Mouse (Mus musculus) liver, embryonic 18 days (tissue): ENCODE measurements around the gene Hoxb8. TPM values are rescaled to one million over a fixed set of nuclear protein-coding genes. Genes with fewer than 3 reads are reported as not detected.

ENCODE experiments used
- polyA plus RNA-seq: library from polyadenylated mRNA; depleted of rRNA; stranded (reverse); fragments of >200 nt; gene quantifications from 2 replicates; pipeline ENCODE4 v1.2.3, GENCODE M21; 2012; rRNA removed

Hoxb8 gene
- 0.04 and 0.05 TPM in 2 replicates for polyA plus RNA-seq

GRCm38 (mm10) chr11:96281855-96282570, at the start of gene Hoxb8:
Hoxb8 (plus strand) TSS chr11:96281905.

DNA sequence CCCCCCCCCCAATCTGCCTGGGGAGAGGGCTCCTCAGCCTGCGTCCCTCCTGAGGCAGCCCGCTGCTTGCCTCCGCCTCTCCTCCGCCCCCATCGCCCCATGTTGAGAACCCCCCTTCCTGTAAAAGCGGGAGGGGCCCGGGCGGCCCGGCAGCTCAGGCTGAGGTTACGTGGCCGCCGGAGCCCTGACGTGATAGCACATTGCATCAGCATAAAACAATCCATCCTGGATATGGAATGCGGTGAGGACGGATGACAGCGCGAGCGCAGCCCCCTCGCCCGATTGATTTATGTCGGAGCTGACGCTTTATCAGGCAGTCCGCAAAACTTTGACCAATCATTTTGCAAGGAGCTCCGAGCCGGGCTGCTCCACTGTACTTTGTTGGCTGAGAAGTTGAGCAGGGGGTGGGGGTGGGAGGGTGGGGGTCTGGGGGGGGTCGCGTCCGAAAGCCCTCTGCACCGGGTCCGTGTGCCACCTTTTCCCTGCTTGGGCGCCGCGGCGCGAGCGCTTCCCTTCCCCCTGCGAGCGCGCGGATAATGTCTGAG, 10.6 kb upstream of the Hoxb8 start, which contains the start of gene Hoxb9:
Gene Hoxb9, plus strand, starts transcription at position 462 of the 545 bp plus-strand sequence.

DNA sequence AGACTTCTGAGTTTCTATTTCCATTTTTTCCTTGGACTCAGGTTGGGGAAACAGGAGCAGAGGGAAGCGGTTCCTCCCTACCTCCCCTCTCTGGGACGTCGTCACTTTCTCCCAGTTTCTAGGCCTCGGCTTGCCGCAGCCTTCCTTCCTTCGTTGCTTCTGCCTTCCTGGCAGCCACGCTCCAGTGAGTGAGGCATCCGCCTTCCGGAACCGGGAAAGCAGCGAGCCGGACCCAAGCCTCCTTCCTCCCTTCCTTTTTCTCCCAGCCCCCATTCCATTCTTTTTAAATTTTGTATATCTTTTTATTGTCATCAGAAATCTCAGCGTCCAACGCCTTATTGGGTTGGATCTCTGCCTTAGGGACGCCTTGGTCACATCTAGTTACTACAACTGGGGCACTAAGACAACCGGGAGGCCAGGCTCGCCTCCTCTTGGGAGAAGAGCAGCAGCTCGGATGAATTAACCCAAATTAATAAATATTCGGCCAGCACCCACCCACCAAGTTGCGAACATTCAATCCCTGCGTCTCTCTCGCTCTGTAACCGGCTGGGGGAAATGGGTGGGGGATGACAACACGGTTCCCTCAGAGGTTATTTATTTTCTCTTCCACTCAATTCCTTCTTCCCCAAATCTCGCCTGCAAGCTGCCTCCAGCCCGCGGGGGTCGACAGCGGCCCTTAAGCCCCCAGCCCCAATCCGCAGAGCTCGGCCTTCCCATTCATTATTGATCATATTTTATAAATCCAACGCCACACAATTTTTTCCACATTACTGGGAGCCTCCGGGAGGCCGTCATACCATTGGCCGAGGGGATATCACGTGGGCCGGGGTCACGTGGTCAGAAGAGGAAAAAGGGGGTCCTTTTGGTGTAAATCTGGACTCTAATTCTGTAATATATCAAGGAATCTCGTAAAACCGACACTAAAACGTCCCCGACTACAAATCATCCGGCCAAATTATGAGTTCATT, 4.3 kb downstream of the Hoxb8 start, which contains the start of gene Hoxb7:
Gene Hoxb7, plus strand, starts transcription at position 853 of the 968 bp plus-strand sequence.

DNA sequence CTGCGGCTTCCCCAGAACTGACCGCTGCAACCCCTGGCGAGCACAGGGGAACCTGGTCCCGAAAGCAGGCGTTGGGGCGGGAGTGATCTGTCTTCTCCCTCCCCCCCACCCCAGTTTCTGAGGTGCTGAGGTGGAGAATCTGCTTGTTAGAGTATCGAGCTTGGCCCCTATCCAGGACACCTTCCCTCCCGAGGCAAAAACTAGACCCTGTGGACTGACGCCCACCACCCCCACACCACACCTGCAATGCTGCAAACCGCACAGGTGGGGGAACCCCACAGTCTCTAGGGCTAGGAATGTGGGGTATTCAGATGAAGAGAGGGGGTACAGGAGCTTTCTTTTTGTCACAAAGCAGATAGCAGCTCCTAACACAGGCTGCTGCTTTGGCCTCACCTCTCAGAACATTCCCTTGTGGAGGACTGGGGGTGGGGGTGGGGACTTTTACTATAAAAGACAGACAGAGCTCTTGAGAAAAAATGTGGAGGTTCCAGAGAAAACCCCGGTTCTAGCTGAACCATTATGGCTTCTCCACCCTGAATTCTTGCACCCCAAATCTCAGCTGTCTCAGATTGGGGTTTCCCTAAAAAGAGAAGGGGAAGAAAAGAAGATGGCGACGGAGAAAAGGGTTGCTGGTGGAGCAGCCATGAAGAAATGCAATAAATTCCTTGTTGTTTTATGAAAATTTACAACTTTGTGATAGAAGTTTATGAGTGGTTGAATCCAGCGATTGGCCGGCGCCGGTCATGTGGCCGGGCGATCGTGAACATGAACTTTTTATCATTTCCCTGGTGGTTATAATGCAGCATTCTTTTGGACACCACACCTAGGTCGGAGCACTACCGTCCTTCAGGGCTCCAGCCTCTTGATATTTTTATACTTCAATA, 10.2 kb downstream of the Hoxb8 start, which contains the start of gene Hoxb6:
Gene Hoxb6, plus strand, starts transcription at position 796 of the 884 bp plus-strand sequence.

GRCm38 (mm10) chr11:96303151-96304099, 21.7 kb downstream of the Hoxb8 start, which contains the start of gene Hoxb5:
Hoxb5 (plus strand) TSS chr11:96303336.

GRCm38 (mm10) chr11:96317608-96318367, 36.1 kb downstream of the Hoxb8 start, which contains the start of gene Hoxb4:
Hoxb4 (plus strand) TSS chr11:96318267.

DNA sequence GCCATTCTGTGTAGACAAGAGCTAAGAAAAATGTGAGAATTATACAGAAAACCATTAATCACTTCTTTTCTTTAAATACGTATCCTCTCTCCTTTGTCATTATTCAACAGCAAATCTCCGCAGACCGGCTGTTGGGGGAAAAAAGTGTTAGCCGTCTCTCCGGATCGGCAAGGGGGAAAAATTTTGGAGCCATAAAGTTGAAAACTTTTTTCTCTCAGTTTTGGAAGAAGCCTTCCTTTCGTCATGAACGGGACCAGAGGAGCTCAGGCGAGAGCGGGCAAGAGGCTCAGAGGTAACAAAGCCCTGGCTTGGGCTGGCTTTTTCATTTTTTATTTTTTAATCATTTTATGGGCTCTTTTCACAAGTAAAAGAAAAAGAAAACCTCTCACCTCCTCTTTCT, 41.4 kb downstream of the Hoxb8 start, which contains the start of gene Hoxb3:
Gene Hoxb3, plus strand, starts transcription at position 173 of the 400 bp plus-strand sequence.

Other genes starting within 250 kb of the Hoxb8 start
- 19.2 and 21.1 TPM in 2 replicates for gene Snf8, start 247.0 kb upstream of the Hoxb8 start, polyA plus RNA-seq
- gene Ube2z, start 216.5 kb upstream of the Hoxb8 start, polyA plus RNA-seq = 17.2 and 17.3 TPM in 2 replicates
- 340 and 367 TPM in 2 replicates for gene Atp5g1, start 206.2 kb upstream of the Hoxb8 start, polyA plus RNA-seq
- not detected in 2 replicates for gene Calcoco2, start 169.9 kb upstream of the Hoxb8 start, polyA plus RNA-seq
- 0.02 TPM in 1 of 2 replicates, not detected in the other for gene Ttll6, start 148.1 kb upstream of the Hoxb8 start, polyA plus RNA-seq
- gene Hoxb13, start 87.6 kb upstream of the Hoxb8 start, polyA plus RNA-seq = not detected in 2 replicates
- gene Hoxb9, start 10.4 kb upstream of the Hoxb8 start, polyA plus RNA-seq = not detected in 2 replicates
- gene Hoxb7, start 4.7 kb downstream of the Hoxb8 start, polyA plus RNA-seq = 0.07 and 0.16 TPM in 2 replicates
- 0.01 and 0.08 TPM in 2 replicates for gene Hoxb6, start 10.6 kb downstream of the Hoxb8 start, polyA plus RNA-seq
- gene Hoxb5, start 21.4 kb downstream of the Hoxb8 start, polyA plus RNA-seq = 0.23 and 0.30 TPM in 2 replicates
- 0.75 and 0.82 TPM in 2 replicates for gene Hoxb4, start 36.4 kb downstream of the Hoxb8 start, polyA plus RNA-seq
- gene Hoxb3, start 41.4 kb downstream of the Hoxb8 start, polyA plus RNA-seq = 0.56 and 0.65 TPM in 2 replicates
- 1.5 and 1.6 TPM in 2 replicates for gene Hoxb2, start 68.6 kb downstream of the Hoxb8 start, polyA plus RNA-seq
- not detected in 2 replicates for gene Hoxb1, start 83.8 kb downstream of the Hoxb8 start, polyA plus RNA-seq
- gene Skap1, start 182.7 kb downstream of the Hoxb8 start, polyA plus RNA-seq = 0.08 and 0.35 TPM in 2 replicates